Mouse (Mus musculus) layer of hippocampus, adult 18-20 months (tissue): ENCODE data around the gene Srl. TPM values are rescaled to one million over a fixed set of nuclear protein-coding genes. Genes with fewer than 3 reads are reported as not detected.

Experiments used
- total RNA-seq, 2 experiments: library from RNA; stranded (reverse); gene quantifications; 2 replicates each; pipeline ENCODE4 v1.2.3; 2021

Gene Srl
- total RNA-seq, 2 experiments from 2014 or later = 10.0 to 10.3 TPM

Other genes with a start within 250 kb of the Srl start
- gene Adcy9, start 121.3 kb downstream of the Srl start, total RNA-seq = 100 to 1,000 TPM in 1 of 2 experiments, 10 to 100 TPM in 1; 99.4 to 106 TPM
- 1 to 10 TPM; 5.3 TPM for gene Tfap4, start 18.0 kb upstream of the Srl start, total RNA-seq
- gene Glis2, start 52.9 kb upstream of the Srl start, total RNA-seq = 10 to 100 TPM in 1 of 2 experiments, 1 to 10 TPM in 1; 9.8 to 15.4 TPM
- 10 to 100 TPM; 79.8 to 81.0 TPM for gene Pam16, start 83.2 kb upstream of the Srl start, total RNA-seq
- gene Vasn, start 98.1 kb upstream of the Srl start, total RNA-seq = 1 to 10 TPM; 4.5 to 5.3 TPM
- gene Dnaja3, start 98.2 kb upstream of the Srl start, total RNA-seq = 10 to 100 TPM; 66.1 to 66.9 TPM
- gene Coro7, start 138.0 kb upstream of the Srl start, total RNA-seq = 10 to 100 TPM; 79.0 to 95.7 TPM
- 10 to 100 TPM; 17.7 to 18.0 TPM for gene Nmral1, start 177.5 kb upstream of the Srl start, total RNA-seq
- 100 to 1,000 TPM in 1 of 2 experiments, 10 to 100 TPM in 1; 94.2 to 105 TPM for gene Hmox2, start 184.5 kb upstream of the Srl start, total RNA-seq
- gene Cdip1, start 248.5 kb upstream of the Srl start, total RNA-seq = 100 to 1,000 TPM; 241 to 246 TPM